Mouse (Mus musculus) forebrain, embryonic 14.5 days (tissue): Measurements from ENCODE around the gene Ndufv1. TPM values are rescaled to one million over a fixed set of nuclear protein-coding genes. Genes with fewer than 3 reads are reported as not detected.

Source experiments
- ATAC-seq: fragments of 200-750 bp; cut with Nextera tagmentation; 2 replicates; pipeline ENCODE4 v1.8.0; 2017; ENCODE audit warnings: mild to moderate bottlenecking, moderate library complexity
- DNase-seq: peaks from one replicate; pipeline ENCODE4 v3.0.0-alpha.2; 2015; ENCODE audit warnings: low spot score
- H3K27ac ChIP-seq: fragments of 300-500 bp; sonication (generic); 2 replicates; pipeline ENCODE4 v1.5.1; 2014; ENCODE audit warnings: low read depth, mild to moderate bottlenecking, control low read depth, low read length, moderate library complexity
- H3K27me3 ChIP-seq: fragments of 300-500 bp; sonication (generic); replicated peaks from 2 replicates; pipeline ENCODE4 v1.6.1; 2014; ENCODE audit warnings: low read length, control low read depth, mixed read lengths; ENCODE audit not compliant: control insufficient read depth, insufficient read depth
- H3K36me3 ChIP-seq: fragments of 300-500 bp; sonication (generic); 2 replicates; pipeline ENCODE4 v1.6.1; 2014; ENCODE audit warnings: low read length, control low read depth; ENCODE audit not compliant: control insufficient read depth, insufficient read depth
- H3K4me1 ChIP-seq: fragments of 300-500 bp; sonication (generic); 2 replicates; pipeline ENCODE4 v1.6.1; 2014; ENCODE audit warnings: antibody characterized with exemption, low read length, control low read depth; ENCODE audit not compliant: control insufficient read depth, insufficient read depth
- H3K4me2 ChIP-seq: fragments of 300-500 bp; sonication (generic); 2 replicates; pipeline ENCODE4 v1.6.1; 2014; ENCODE audit warnings: mild to moderate bottlenecking, control low read depth, low read length
- H3K4me3 ChIP-seq: fragments of 300-500 bp; sonication (generic); 2 replicates; pipeline ENCODE4 v1.5.1; 2014; ENCODE audit warnings: low read depth, low read length, control low read depth
- H3K9ac ChIP-seq: fragments of 300-500 bp; sonication (generic); 2 replicates; pipeline ENCODE4 v1.6.1; 2014; ENCODE audit warnings: mild to moderate bottlenecking, low read length, control low read depth, moderate library complexity
- H3K9me3 ChIP-seq: fragments of 300-500 bp; sonication (generic); replicated peaks from 2 replicates; pipeline ENCODE4 v1.6.1; 2016; ENCODE audit warnings: low read length, control low read depth, mixed read lengths; ENCODE audit not compliant: control insufficient read depth
- WGBS: fragments of 180-500 bp; shearing (Covaris S2); extraction: QIAGEN DNeasy Blood & Tissue Kit; methylation state at CpG from one replicate; pipeline ENCODE4 v1.1.7; 2014; 5-methylcytosine and 5-hydroxymethylcytosine counted together
- polyA plus RNA-seq: library from polyadenylated mRNA; unstranded; fragments of >200 nt; fragmentation: Nextera tagmentation; extraction: Ambion mirVana; gene quantifications from 2 replicates; pipeline ENCODE4 v1.2.1, GENCODE M21; 2014

Gene Ndufv1
- polyA plus RNA-seq, 1 experiment from 2014 or later, result 254 TPM

DNA sequence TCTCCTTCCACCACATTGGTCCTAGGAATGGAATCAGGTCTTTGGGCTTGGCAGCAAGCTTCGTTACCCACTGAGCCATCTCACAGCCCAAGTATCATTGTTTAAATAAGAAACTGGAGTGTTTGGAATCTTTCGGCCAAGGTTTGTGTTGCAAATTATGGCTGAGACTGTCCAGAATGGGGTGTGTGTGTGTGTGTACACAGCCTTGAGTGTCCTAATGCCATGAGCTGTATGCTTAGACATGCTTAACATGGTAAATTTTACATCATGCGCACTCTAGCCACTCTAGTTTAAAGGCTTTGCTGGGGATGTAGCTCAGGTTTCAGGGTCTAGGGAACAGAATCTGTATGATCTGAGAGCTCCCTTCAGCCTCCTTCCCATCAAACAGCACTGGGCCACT is 17.1 kb downstream of the Ndufv1 start:
- Histone ChIP-seq H3K9me3 (no peaks in the 10 kb centered on the region), H3K4me2 (no peak overlapping the region), H3K27ac (no peak overlapping the region), H3K27me3 (no peaks in the 10 kb centered on the region), H3K4me3 (no peak overlapping the region), H3K9ac (no peak overlapping the region), H3K4me1 (peaks cover 4% of the 10 kb centered on the region), H3K36me3 (no peaks in the 10 kb centered on the region)
- ATAC-seq, result no peak
- WGBS, result 90% methylated on average over 3 of the region's 3 CpGs
- no peak for DNase-seq

DNA sequence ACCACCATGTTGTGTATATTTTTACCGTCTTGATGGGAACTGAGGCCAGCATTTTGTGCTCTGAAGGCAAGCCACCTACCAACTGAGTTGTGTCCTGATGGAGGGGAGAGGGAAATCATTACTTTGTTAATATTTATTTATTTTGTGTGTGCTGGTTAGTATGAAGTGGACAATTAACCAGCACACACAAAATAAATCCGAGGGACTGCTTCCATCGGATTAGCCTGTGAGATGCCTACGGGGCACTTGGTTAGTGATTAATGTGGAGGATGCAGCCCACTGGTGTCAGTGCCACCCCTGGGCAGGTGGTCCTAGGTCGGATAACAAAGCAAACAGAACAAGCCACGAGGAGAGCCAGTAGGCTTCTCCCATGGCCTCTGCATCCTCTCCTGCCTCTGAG is 17.7 kb downstream of the Ndufv1 start:
- WGBS, result 73% methylated on average over 6 of the region's 6 CpGs
- H3K9me3 ChIP-seq, result no peaks in the 10 kb centered on the region
- H3K27ac ChIP-seq, result no peak overlapping the region
- no peaks in the 10 kb centered on the region for H3K36me3 ChIP-seq
- H3K4me2 ChIP-seq, result no peak overlapping the region
- no peaks in the 10 kb centered on the region for H3K27me3 ChIP-seq
- H3K4me1 ChIP-seq, result peaks cover 4% of the 10 kb centered on the region
- DNase-seq (no peak), ATAC-seq (no peak)
- H3K9ac ChIP-seq, result no peak overlapping the region
- no peak overlapping the region for H3K4me3 ChIP-seq

DNA sequence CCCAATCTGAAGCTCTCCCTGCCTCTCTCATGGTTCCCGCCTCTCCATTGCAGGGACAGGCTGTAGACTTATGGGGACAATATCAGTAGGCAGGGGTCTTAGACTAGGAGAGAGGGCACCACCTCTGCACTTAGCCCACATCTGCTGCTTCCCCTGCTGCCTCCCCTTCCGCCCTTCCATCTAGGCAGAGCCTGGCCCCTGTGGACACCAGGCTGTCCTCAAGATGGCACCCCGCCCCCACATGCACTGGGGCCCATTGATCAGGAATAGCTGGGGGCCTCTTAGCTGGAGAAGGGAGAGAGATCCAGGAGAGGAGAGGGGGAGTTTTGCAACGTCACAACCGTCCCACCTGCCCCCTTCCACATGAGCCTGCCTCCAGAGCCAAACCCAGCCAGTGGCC is 20.2 kb downstream of the Ndufv1 start, which contains the start of gene Tbx10:
TSS of gene Tbx10 (plus strand) at position 337 of the 400 bp plus-strand sequence.
- DNase-seq, result no peak
- ATAC-seq, result no peak
- Histone ChIP-seq H3K36me3 (no peaks in the 10 kb centered on the region), H3K4me2 (no peak within 1 kb of the TSS), H3K9ac (no peak within 1 kb of the TSS), H3K4me3 (no peak within 1 kb of the TSS), H3K27ac (no peak within 1 kb of the TSS), H3K9me3 (no peaks in the 10 kb centered on the region), H3K27me3 (no peaks in the 10 kb centered on the region), H3K4me1 (no peaks in the 10 kb centered on the region)
- WGBS, result 51% methylated on average over 5 of the region's 5 CpGs

DNA sequence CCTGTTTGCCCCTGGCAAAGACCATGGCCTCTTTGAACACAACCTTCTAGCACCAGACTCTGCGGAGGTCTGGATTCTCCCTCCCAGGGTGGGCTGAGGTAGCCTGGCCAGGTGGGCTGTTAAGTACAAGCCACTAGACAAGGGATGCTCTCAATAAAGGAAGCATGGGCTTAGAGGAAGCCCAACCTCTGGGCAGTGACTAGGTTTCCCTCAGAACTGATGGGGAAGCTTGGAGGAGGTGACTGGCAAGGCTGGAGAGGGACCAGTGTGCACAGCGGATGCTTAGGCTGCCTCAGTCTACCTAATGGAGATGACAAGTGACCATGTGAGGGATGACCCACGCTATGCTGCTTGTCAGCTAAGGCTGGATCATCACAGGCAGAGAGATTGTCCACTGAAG is 20.6 kb downstream of the Ndufv1 start:
- H3K4me2 ChIP-seq, result no peak overlapping the region
- H3K9me3 ChIP-seq, result no peaks in the 10 kb centered on the region
- no peaks in the 10 kb centered on the region for H3K36me3 ChIP-seq
- WGBS, result 82% methylated on average over 3 of the region's 3 CpGs
- no peaks in the 10 kb centered on the region for H3K27me3 ChIP-seq
- ATAC-seq (no peak), DNase-seq (no peak)
- H3K4me1 ChIP-seq, result no peaks in the 10 kb centered on the region
- H3K27ac ChIP-seq, result no peak overlapping the region
- no peak overlapping the region for H3K4me3 ChIP-seq
- H3K9ac ChIP-seq, result no peak overlapping the region

DNA sequence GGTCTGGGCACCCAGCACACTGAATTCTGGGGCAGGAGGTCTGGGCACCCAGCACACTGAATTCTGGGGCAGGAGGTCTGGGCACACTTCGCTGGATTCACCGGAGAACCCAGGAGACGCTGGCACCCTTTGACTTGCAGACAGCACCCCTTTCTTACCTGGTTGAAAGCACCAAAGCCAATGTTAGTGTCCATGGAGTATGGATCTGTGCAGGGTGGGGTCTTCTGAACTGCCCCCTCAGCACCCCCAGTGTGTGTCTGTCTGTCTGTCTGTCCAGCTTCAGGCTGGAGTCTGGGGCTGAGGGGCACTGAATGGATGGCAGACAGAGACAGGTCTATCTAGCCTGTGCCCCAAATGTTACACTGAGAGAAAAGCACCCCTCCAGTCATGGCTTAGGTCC is 21.0 kb downstream of the Ndufv1 start:
- Histone ChIP-seq H3K27ac (no peak overlapping the region), H3K4me3 (no peak overlapping the region), H3K4me1 (no peaks in the 10 kb centered on the region), H3K27me3 (no peaks in the 10 kb centered on the region), H3K9ac (no peak overlapping the region), H3K36me3 (no peaks in the 10 kb centered on the region), H3K9me3 (no peaks in the 10 kb centered on the region), H3K4me2 (no peak overlapping the region)
- no peak for DNase-seq
- 98% methylated on average over 3 of the region's 3 CpGs for WGBS
- no peak for ATAC-seq

DNA sequence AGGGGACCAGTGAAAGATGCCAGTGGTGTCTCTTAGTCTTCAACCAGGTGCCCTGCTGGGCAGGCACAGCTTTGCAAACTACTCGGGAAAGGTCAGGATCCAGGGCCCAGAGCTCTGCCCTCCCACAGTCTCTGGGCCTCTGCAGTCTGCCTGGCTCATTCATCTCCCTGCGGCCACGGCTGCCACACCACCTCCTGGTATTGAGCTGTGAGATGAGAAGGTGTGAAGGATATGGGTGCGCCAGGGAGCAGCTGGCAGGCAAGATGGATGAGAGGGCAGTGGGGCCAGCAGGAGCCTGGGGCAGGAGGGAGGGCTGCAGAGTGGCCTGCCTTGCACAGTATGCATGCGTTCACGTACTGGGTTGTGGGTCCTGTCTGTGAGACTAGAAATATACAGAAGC is 21.8 kb downstream of the Ndufv1 start:
- no peak overlapping the region for H3K27ac ChIP-seq
- no peak overlapping the region for H3K4me2 ChIP-seq
- no peaks in the 10 kb centered on the region for H3K4me1 ChIP-seq
- no peaks in the 10 kb centered on the region for H3K9me3 ChIP-seq
- no peak for DNase-seq
- H3K27me3 ChIP-seq, result no peaks in the 10 kb centered on the region
- H3K4me3 ChIP-seq, result no peak overlapping the region
- H3K9ac ChIP-seq, result no peak overlapping the region
- H3K36me3 ChIP-seq, result no peaks in the 10 kb centered on the region
- no peak for ATAC-seq
- 76% methylated on average over 6 of the region's 6 CpGs for WGBS

DNA sequence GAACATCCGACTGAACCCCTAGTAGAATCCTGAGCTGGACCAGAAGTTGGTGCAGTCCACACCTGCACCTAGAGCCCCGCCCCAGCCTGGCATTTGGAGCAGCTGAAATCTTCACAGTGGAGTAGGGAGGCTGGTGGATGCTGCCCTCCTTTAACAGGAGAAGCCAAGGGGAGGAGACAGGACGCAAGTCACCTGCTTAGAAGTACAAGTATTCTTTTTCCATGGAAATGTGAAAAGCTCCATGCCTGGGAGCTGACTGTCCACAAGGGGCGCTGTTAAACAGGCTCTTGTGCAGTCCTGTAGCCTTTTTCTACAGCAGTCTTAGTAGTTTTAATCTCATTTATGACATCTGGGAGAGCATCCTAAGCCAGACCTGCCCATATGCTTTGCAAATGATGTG is 23.9 kb downstream of the Ndufv1 start:
- no peak overlapping the region for H3K4me3 ChIP-seq
- DNase-seq (no peak), ATAC-seq (no peak)
- H3K4me1 ChIP-seq, result no peaks in the 10 kb centered on the region
- H3K27ac ChIP-seq, result no peak overlapping the region
- H3K27me3 ChIP-seq, result no peaks in the 10 kb centered on the region
- WGBS, result 86% methylated on average over 4 of the region's 4 CpGs
- no peak overlapping the region for H3K9ac ChIP-seq
- no peak overlapping the region for H3K4me2 ChIP-seq
- H3K36me3 ChIP-seq, result no peaks in the 10 kb centered on the region
- no peaks in the 10 kb centered on the region for H3K9me3 ChIP-seq

DNA sequence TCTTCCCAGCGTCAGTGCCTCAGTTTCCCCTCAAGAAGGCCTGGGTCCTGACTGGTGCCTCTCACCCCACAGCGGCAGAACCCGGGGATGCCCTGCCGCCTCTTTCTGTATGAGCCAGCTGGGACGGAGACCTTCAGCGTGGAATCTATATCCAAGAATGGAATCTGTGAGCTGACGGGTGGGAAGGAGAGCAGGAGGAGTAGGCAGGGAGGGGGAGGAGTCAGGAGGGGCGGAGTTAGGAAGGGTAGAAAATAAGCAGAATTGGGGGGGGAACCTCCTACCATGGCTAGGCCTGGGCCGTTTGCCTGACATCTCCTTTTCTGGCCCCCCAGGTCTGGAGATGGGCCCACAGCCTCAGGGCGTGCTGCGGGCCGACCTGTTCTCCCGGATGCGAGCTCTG is 24.5 kb downstream of the Ndufv1 start:
- no peaks in the 10 kb centered on the region for H3K9me3 ChIP-seq
- ATAC-seq (no peak), DNase-seq (no peak)
- H3K27me3 ChIP-seq, result no peaks in the 10 kb centered on the region
- no peaks in the 10 kb centered on the region for H3K4me1 ChIP-seq
- no peaks in the 10 kb centered on the region for H3K36me3 ChIP-seq
- WGBS, result 88% methylated on average over 14 of the region's 14 CpGs
- no peak overlapping the region for H3K4me2 ChIP-seq
- no peak overlapping the region for H3K4me3 ChIP-seq
- H3K27ac ChIP-seq, result no peak overlapping the region
- H3K9ac ChIP-seq, result no peak overlapping the region

DNA sequence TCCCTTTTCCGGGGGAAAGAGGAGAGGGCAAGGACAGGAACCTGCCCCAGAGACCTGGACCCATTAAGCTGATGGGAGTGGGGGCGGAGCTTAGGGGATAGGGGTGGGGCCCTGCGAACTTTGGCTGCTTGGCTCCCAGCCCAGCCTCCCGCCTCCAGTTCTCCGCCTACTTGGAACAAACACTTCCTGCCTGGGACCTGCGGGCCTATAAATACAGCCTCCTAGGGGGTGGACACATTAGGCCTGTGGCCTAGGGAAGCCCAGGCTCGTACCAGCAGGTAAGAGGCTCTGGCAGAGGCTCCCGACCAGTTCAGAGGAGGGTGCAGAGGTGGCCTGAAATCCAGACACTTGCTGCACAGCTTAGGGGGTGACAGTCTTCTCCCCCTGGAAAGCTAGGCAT is 26.3 kb downstream of the Ndufv1 start, which contains the start of gene Acy3:
TSS of gene Acy3 (plus strand) at position 237 of the 400 bp plus-strand sequence.
- peak; percentile 33 for DNase-seq
- Histone ChIP-seq H3K9me3 (no peaks in the 10 kb centered on the region), H3K9ac (no peak within 1 kb of the TSS), H3K36me3 (no peaks in the 10 kb centered on the region), H3K4me2 (no peak within 1 kb of the TSS), H3K4me1 (no peaks in the 10 kb centered on the region), H3K4me3 (no peak within 1 kb of the TSS), H3K27me3 (no peaks in the 10 kb centered on the region), H3K27ac (no peak within 1 kb of the TSS)
- 18% methylated on average over 8 of the region's 8 CpGs for WGBS
- ATAC-seq, result no peak
